Mouse (Mus musculus): ENCODE data around the gene Bid. TPM values are rescaled to one million over a fixed set of nuclear protein-coding genes. Genes with fewer than 3 reads are reported as not detected.
"Not testable (repeated sequence)": the region's sequence is repeated elsewhere in the genome, so short reads cannot be mapped to it uniquely, and the experiment has no call there.

The Bid gene
- total RNA-seq, 2 experiments from 2014 or later = 1.1 to 1.3 TPM

DNA sequence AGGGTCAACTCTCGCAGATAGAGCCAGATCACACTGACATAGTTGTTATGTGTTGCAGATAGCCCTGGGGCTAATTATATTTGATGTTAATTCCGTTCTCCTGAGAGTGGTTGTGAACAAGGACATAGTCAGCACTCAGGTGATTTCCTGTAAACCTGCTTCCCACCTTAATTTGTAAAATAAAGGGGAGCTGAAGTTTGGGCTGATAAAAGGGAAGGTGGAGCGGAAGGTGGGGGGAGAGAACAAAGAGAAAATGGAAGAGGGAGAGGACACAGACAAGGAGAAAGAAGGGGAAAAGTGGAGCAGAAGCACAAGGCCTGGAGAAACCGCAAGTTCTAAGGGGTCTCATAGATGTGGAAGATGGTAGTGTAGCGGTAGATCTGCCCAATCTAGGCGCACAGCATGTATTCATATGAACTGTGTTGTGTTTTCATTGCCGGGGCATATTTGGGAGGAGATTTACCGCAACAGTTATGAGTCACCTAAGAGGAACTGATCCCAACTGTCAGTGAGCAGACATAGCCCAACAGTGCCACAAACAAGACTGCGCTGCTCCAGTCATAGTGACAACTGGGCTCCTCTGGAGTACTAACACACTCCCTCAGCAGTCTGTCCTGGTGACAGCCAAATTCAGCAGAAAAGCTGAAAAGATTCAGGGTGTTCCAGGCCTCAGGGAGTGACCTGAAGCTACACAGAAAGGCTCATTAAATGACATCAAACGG lies 8.6 kb downstream of the Bid start:
- intact Hi-C loops (cut with DNase I); DNase-seq: not testable (repeated sequence)

DNA sequence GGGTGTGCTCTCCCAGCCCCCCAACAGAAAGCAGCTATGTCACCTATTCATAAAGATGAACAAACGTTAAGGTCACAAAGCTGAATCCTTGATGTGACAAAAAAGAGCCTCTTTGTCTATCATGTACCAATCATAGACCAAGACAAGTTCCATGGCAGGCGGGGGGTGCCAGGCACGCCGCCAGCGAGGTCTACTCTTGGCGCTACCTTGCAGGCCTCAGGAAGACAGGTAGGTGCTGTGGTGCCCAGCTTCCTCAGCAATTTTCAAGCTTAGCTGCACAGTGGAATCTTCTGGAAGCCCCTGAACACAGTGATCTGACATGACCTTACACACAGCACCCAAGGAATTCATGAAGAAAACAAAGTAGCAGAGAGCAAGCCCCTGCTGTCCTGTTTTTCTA lies 10.1 kb downstream of the Bid start:
- no peak for DNase-seq
- intact Hi-C loops (cut with DNase I) = no loop called here

DNA sequence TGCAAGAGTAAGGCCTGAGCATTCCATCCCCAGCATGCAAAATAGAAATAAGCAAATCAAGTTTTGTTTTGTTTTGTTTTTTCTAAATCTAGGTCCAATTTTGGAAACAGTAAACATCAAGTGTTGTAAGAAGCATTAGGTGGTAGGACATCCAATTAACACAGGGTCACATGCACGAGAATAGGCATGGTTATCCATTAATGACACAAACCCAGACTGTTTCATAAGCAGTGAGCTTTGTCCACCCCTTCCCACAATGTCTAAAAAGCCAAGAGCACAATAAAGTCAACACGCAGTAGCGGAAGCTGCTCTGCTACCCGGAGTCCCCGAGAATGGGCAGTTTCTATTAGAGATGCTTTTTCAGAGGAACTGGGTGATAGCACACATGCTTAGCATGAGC lies 11.5 kb downstream of the Bid start:
- DNase-seq = no peak
- intact Hi-C loops (cut with DNase I) = no loop called here

DNA sequence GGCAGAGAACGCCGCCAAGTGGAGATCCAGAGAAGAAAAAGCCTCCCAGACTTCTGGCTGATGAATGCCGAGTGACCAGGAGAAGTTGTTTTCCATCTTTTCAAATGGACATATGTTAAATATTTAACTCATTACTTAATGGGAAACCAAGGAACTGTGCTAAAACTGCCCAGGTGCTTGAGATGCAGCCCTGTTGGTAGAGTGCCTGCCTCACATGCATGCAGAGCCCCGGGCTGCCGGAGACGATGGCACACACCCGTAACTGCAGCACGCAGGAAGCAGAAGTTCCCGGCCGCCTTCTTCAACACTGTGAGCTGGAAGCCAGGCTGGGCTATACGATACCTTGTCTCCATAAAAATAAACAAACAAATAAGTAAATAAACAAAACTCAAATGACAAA lies 12.7 kb downstream of the Bid start:
- intact Hi-C loops (cut with DNase I) = loop anchor here (5.0 kb wide), 1 partner anchor 228 kb away; the partner anchor contains the start of gene Mical3
- DNase-seq = no peak

DNA sequence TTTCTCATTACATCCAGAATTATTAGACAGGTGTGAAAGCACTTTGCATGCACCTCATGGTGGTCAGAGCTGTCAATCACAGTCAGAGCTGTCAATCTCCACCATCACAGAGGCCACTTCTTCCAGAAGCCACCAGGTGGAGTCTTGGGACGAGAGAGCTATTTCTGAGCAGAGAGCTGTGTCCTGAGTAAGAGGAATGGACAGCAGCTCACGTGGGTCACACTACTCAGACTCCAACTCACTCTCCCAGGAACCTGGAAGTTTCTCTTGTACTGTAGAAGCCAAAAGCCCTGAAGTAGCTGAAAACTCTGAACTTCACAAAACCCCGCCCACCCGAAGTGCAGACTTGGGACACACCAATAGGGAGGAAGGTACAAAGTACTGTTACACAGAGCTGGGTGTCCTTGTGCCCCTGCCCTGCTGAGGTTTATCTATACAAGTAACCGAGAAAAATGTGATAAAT lies 13.2 kb downstream of the Bid start:
- intact Hi-C loops (cut with DNase I) = loop anchor here (5.0 kb wide), 1 partner anchor 229 kb away; the partner anchor contains the start of gene Mical3
- DNase-seq = no peak

DNA sequence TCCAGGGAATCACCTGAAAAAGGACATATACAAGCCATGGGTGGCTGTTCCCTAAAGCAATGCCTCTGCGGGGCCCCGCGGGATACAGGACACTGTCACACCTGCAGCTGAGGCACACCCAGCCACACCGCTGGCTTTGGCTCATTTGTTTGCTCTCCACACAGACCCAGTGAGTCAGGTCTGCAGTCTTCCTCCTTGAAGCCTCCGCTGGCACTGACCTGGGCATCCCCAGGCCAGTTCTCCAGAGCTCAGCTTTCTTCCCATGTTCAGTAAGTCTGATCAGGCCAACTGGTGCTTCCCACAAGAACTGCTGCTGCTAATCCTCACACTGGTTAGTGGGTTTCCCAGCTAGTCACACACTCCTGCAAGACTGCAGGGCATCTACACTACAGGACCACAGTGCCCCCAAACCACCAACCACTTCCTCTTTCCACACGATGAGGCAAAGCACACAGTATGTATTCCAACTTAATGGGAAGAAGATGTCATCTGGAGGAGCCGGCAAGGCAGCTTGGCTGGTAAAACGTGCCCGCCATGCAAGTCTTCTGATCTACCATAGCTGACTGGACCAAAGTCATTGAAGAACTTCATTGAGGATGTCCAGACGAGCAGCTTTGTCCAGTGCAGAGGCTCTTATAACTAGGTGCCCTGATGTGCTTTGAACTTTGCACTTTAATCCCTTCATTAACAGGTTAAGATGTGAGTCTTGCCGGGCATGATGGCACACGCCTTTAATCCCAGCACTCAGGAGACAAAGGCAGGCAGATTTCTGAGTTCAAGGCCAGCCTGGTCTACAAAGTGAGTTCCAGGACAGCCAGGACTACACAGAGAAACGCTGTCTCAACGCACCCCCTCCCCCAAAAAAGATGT lies 14.6 kb downstream of the Bid start:
- DNase-seq = no peak
- intact Hi-C loops (cut with DNase I) = loop anchor here (5.0 kb wide), 1 partner anchor 230 kb away; the partner anchor contains the start of gene Mical3

DNA sequence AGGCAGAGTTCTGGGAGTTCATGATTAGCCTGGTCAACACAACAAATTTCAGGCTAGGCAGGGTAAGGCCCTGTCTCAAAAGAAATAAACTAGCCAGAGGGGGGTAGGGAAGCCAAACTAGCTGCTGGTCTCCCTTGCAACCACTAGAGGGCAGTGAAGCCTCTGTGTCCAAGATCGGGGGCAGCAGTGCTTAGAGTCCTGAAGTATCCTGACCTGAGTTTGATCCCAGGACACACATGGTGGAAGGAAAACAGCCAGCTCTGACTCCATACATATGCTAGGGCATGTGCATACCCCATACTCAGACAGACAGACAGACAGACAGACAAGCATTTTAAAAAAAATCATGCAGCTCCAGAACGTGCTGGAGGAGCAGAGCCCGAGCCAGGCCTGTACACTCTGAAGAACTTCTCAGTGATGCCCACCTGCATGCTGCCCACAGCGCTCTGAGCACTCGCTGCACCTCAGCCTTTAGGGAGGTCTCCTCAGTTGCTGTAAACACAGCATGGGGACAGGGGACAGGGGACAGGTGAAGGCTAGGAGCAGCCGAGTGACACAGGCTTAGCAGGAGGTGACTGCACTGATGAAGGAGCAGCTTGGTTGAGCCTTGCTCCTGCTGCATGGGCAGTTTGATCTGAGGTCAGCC lies 18.3 kb downstream of the Bid start:
- intact Hi-C loops (cut with DNase I) = loop anchor here (2.0 to 5.0 kb wide), 2 partner anchors 54 to 280 kb away; no protein-coding TSS in a partner anchor
- peak; percentile 45 to 50 for DNase-seq

DNA sequence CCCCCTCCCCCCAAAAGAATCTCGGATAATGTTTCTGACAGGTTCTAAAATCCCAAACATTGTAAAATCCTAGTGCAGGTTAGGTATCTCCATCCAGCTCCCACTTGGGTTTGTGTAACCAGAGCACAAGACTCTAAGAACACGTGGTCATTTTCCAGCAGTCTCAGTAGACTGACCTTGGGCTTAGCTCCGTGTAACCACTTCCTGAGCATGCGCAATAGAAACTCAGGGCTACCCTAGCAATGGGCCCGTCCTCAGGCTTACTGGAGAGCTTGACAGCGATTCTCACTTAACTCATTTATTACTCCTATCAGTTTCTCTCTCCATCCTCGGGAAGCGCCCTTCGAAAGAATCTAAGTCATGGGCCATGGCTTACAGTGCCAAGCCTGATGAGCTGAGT lies 22.1 kb downstream of the Bid start:
- DNase-seq = no peak
- intact Hi-C loops (cut with DNase I) = no loop called here

DNA sequence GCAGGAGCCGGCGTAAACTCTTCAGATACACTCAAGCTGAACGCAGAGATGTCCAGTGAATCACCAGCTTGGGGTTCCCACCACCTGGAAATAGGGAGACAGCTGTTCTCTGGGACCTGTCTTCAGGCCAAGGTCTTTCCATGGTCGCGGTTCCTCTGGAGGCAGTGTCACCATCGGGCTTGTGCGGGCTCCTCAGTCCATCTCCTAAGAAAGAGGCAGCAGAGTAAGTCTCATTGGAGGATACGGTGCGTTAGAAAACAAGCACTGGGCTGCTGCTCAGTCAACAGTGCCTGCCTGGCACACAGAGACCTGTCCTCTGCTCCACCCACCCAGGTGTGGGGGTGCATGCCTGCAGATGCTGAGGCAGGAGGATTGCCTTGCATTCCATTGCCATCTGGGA lies 22.6 kb downstream of the Bid start:
- intact Hi-C loops (cut with DNase I) = no loop called here
- no peak for DNase-seq

DNA sequence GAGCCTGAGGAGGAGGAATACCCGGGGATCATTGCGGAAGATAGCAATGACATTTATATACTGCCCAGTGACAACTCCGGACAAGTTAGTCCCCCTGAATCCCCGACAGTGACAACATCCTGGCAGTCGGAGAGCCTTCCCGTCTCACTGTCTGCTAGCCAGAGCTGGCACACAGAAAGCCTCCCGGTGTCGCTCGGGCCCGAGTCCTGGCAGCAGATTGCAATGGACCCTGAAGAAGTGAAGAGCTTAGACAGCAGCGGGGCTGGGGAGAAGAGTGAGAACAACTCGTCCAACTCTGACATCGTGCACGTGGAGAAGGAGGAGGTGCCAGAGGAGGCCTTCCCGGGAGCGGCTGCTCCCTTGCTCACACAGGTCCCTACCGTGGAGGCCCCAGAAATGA lies 30.0 kb downstream of the Bid start:
- intact Hi-C loops (cut with DNase I) = no loop called here
- DNase-seq = no peak

DNA sequence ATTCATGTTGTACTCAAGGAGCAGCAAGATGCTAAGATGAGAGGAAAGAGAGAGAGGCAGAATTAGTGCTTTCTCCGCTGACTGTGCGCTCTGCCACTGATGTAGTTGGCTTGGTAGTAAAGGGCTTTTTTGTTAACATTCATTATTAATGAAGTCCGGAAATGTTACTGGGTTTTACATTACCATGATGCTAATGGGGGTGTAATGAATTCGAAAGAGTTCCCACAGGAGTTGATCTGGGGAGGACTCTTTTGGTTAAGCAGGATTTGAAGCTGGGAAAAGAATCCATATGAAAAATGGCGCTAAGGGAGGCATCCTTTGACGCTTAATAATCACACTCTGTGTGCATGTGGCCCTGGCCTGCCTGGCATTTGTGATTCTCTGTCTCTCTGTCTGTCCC lies 32.2 kb downstream of the Bid start:
- intact Hi-C loops (cut with DNase I) = no loop called here
- no peak for DNase-seq

DNA sequence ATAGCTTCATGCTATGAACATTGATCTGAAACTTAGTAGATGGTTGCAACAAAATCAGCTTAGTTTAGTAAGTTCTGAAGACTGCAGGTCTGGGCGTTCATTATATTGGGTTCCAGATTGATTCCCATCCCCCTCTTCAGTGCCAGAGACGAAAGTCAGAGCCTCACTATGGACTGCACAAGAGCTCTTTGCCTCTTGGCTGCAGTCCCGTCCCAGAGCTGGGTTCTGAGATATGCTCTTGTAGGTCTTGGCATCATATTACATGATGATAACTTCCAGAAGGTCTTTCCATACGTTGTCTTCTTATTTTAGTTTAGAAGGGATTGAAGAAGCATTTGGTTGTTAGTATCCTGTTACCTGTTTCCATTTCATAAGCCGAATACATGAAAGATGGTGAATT lies 37.6 kb downstream of the Bid start:
- DNase-seq = no peak
- intact Hi-C loops (cut with DNase I) = no loop called here

DNA sequence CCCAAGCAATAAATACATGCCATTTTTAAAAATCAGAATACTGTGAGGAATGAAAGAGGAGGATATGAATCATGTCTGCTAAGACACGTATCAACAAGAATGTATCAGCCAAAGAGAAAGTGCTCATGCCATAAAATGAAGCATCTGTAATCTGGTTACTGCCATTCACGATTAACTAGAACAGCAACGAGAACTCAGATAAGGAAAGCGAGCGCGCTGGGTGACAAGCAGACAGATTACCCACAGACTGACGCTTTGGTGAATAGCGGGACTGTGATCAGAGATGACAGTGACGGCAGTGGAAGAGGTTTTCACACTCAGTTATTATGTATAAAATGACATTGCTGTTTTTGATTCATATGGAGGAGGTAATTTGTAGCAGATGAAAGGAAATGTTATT lies 42.8 kb downstream of the Bid start:
- DNase-seq = no peak
- intact Hi-C loops (cut with DNase I) = no loop called here

DNA sequence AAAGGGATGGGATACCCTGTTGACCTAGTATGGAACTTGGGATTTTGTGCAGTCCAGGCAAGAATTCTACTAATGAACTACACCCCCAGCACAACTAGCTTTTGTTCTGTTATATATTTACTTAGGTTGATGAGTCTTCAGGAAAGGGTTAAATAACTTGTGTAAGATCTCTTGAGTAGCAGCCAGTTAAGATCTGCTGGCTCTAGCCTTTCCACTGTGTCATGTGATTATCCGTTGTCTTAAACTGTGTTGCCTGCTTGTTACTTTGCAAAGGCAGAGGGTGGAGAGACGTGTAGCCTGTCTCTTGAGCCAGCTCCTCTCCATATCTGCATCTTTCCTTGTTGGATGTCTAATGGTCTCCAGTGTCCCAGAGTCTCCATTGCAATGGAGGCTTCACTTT lies 45.4 kb downstream of the Bid start:
- intact Hi-C loops (cut with DNase I) = no loop called here
- DNase-seq = no peak

DNA sequence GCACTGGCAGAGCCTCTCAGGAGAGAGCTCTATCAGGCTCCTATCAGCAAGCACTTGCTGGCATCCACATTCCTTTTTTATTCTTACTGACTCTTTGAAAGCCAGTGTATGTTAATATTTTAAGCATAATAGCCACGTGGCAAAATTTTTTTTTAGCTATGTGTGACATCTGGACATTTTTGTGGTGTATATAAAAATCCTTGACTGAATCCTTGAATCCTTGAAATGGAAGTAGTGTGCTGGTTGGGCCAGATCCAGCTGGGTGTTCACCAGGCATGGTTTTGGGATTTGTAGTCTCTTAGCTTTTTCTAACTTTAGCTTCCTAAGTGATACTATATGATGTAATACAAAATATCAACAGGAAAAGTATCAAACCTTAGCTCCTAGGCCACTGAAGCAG lies 47.8 kb downstream of the Bid start:
- intact Hi-C loops (cut with DNase I) = no loop called here
- DNase-seq = no peak

DNA sequence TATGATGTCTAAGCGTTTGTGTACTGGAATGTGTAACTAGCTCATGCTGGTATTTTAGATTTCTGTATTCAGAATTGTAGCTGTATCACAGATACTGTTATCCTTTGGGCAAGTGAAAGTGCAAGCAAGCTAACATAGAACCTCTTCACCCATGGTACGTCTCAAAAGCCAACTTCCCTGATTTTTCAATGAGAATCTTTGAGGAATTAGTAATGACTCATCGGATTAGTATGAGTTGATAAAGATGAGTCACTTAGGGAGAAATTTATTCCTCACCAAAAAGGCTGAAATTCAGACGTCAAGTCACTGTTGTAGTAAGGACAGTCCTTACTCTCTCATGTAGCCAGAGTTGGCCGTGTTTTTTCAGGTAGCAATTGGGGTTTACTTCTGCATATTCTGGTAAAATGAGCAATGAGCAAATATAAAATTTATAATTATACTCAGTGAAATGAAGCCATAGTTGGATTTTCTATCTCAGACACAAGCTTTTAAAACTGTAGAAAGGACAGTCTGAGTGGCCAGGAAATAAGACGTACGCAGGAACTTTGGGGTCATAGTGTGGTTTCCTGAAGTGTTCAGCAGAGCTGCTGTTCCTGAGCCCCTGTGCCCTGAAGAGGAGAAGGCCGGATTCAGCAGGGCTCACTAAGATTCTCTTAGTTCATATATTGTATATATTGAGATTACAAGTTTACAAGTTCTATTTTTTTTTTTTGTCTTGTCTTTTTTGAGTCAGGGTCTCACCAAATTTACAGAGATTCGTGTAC lies 50.4 kb downstream of the Bid start:
- DNase-seq = no peak
- intact Hi-C loops (cut with DNase I) = no loop called here

DNA sequence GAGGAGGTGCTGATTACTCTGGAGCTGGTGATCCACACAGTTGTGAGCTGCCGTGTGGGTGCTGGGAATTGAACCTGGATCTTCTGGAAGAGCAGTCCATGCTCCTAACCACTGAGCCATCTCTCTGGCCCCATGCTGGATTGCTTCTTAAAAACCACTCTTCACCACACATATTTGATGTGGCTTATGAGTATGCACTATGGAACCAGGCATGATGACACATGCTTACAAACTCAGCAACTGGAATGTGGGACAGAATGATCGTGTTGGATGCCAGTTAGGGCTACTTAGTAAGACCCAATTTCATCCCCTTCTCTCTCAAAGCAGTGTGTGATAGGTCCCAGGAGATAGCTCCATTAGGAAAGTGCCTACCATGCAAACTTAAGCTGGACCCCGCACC lies 56.6 kb downstream of the Bid start:
- no peak for DNase-seq
- intact Hi-C loops (cut with DNase I) = no loop called here

DNA sequence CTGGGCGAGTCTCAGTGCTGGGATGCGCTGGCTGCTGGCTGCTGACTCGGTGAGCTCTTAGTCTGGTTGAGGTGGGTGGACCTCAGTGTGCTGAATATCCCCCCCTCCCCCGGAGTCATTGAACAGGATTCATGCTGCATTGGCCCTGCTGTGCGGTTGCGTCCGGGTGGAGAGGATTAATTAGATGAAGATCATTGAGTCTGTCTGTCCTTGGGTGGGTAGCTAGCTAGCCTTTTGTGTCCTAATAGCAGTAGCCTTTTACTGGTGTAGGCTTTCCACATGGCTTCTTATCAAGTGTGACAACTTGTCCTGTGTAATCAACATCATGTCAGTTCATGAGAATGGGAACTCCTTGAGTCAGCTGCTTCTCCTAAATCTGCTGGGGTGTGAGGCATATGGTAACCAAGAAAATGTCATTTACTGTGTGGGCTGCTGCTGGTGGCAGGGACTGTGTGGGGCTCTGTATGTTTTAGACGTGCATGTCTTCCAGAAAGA lies 58.4 kb downstream of the Bid start:
- intact Hi-C loops (cut with DNase I) = no loop called here
- DNase-seq = no peak

DNA sequence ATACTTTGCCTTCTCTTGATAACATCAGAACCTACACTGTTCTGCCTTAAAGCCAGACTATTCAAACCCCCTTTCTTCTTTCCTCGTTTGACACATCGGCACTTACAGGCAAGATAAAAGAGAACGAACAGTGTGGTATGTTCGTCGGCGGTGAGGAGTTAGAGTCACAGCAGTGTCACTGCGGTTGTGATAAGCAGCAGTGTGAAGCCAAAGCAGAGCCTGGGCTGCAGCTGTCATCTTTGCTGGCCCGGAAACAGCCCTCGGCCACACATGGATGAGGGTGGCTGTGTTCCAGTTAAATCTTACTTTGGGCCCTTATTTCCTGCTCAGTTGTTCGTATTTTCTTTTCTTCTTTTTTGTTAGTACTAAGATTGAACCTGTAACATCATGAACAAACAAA lies 62.2 kb downstream of the Bid start:
- intact Hi-C loops (cut with DNase I) = no loop called here
- DNase-seq = peak in 1 of 2 experiments; percentile 17

DNA sequence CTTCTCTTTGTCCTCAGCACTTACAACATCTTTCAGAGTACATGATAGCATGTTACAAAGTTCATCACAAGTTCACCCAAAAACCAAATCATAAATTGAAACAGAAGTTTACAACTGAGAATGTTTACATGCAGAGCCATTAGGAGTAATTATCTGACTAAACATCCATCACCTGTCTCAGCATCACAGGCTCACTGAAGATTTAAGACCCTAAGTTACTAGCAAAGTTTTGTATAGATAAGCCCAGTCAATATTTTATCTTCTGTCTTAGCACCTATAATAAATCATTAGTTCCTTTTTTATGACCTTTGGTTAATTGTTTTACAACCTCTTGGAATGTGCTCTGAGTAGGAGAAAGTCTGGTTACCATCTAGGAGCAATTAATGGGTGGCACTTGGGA lies 65.9 kb downstream of the Bid start:
- intact Hi-C loops (cut with DNase I); DNase-seq: not testable (repeated sequence)

Data from heart, postnatal 36 days (tissue).